Mouse (Mus musculus) embryonic fibroblast, embryonic 13.5 days (primary cell): ENCODE data around the gene Icam4.
"Not testable (repeated sequence)": the region's sequence is repeated elsewhere in the genome, so short reads cannot be mapped to it uniquely, and the experiment has no call there.

Source experiments
- CTCF ChIP-seq: IDR thresholded peaks from 2 replicates; pipeline ENCODE4 v1.5.1; 2011; ENCODE audit warnings: mild to moderate bottlenecking, control low read depth, low read length, moderate library complexity, borderline replicate concordance; ENCODE audit not compliant: insufficient read depth
- POLR2A ChIP-seq: IDR thresholded peaks from 2 replicates; pipeline ENCODE4 v1.6.1; 2011; ENCODE audit warnings: low read depth, mild to moderate bottlenecking, control low read depth, low read length, moderate library complexity

GRCm38 (mm10) chr9:21044785-21045184 lies 15.6 kb downstream of the Icam4 start:
- TF ChIP-seq CTCF, POLR2A: not testable (repeated sequence)
